Mouse (Mus musculus) testis, adult 2 months (tissue): ENCODE results near the gene Npm1. TPM values are rescaled to one million over a fixed set of nuclear protein-coding genes. Genes with fewer than 3 reads are reported as not detected.
A peak's percentile ranks its signal among the peaks of the same experiment; 100 is the strongest.

ENCODE experiments used
- H3K27ac ChIP-seq: fragments of 200-500 bp; 2 replicates; pipeline ENCODE4 v1.5.1; 2012; ENCODE audit warnings: low read depth, low read length; ENCODE audit not compliant: control insufficient read depth, insufficient read depth
- H3K27me3 ChIP-seq: fragments of 200-500 bp; 2 replicates; pipeline ENCODE4 v1.6.1; 2012; ENCODE audit warnings: mild to moderate bottlenecking, low read length, moderate library complexity; ENCODE audit not compliant: control insufficient read depth, insufficient read depth
- H3K36me3 ChIP-seq: fragments of 200-500 bp; 2 replicates; pipeline ENCODE4 v1.6.1; 2012; ENCODE audit warnings: mild to moderate bottlenecking, low read length; ENCODE audit not compliant: control insufficient read depth, insufficient read depth
- H3K4me1 ChIP-seq: fragments of 200-500 bp; 2 replicates; pipeline ENCODE4 v1.6.1; 2012; ENCODE audit warnings: low read length; ENCODE audit not compliant: control insufficient read depth, insufficient read depth
- H3K4me3 ChIP-seq: fragments of 200-500 bp; 2 replicates; pipeline ENCODE4 v1.5.1; 2012; ENCODE audit warnings: low read depth, mild to moderate bottlenecking, low read length, moderate library complexity, mixed read lengths; ENCODE audit not compliant: control insufficient read depth
- CTCF ChIP-seq: fragments of 200-500 bp; IDR thresholded peaks from 2 replicates; pipeline ENCODE4 v1.5.1; 2012; ENCODE audit warnings: low read depth, mild to moderate bottlenecking, inconsistent platforms, low read length, moderate library complexity; ENCODE audit not compliant: control insufficient read depth, insufficient read depth, insufficient replicate concordance
- POLR2A ChIP-seq: fragments of 200-500 bp; IDR thresholded peaks from 2 replicates; pipeline ENCODE4 v1.6.1; 2012; ENCODE audit warnings: low read depth, mild to moderate bottlenecking, inconsistent platforms, low read length, moderate library complexity; ENCODE audit not compliant: control insufficient read depth
- polyA plus RNA-seq: library from polyadenylated mRNA; depleted of rRNA; stranded (reverse); fragments of >200 nt; gene quantifications from 2 replicates; pipeline ENCODE4 v1.2.3, GENCODE M21; 2012

The Npm1 gene
- polyA plus RNA-seq, 1 experiment: 114 TPM

- no peaks in the 10 kb centered on the region for H3K36me3 ChIP-seq
- H3K4me1 ChIP-seq: peaks cover 7% of the 10 kb centered on the region; the same call in 1 of the 2 replicates
- H3K4me3 ChIP-seq: no peak overlapping the region
- TF ChIP-seq CTCF: no peak
- TF ChIP-seq POLR2A: no peak
- no peaks in the 10 kb centered on the region for H3K27me3 ChIP-seq
- no peak overlapping the region for H3K27ac ChIP-seq
Measured at GRCm38 (mm10) chr11:33142801-33143200, 20.2 kb downstream of the Npm1 start.

GRCm38 (mm10) chr11:33140111-33140460, 22.9 kb downstream of the Npm1 start:
- Histone ChIP-seq H3K4me3 (no peak overlapping the region), H3K27me3 (no peaks in the 10 kb centered on the region), H3K27ac (no peak overlapping the region), H3K36me3 (no peaks in the 10 kb centered on the region), H3K4me1 (no peaks in the 10 kb centered on the region)
- TF ChIP-seq CTCF (no peak), POLR2A (no peak)

GRCm38 (mm10) chr11:33139458-33140110, 23.4 kb downstream of the Npm1 start:
- no peak for TF ChIP-seq POLR2A
- no peak for TF ChIP-seq CTCF

GRCm38 (mm10) chr11:33138686-33139085, 24.3 kb downstream of the Npm1 start:
- TF ChIP-seq POLR2A: no peak
- TF ChIP-seq CTCF: no peak
- Histone ChIP-seq H3K27me3 (no peaks in the 10 kb centered on the region), H3K27ac (no peak overlapping the region), H3K4me1 (no peaks in the 10 kb centered on the region), H3K36me3 (no peaks in the 10 kb centered on the region), H3K4me3 (no peak overlapping the region)

More at GRCm38 (mm10) chr11:33139458-33140110, 23.4 kb downstream of the Npm1 start:
- H3K36me3 ChIP-seq: no peaks in the 10 kb centered on the region
- H3K4me3 ChIP-seq: no peak overlapping the region
- H3K27ac ChIP-seq: no peak overlapping the region
- H3K4me1 ChIP-seq: no peaks in the 10 kb centered on the region
- H3K27me3 ChIP-seq: no peaks in the 10 kb centered on the region

GRCm38 (mm10) chr11:33134391-33134986, 28.5 kb downstream of the Npm1 start:
- TF ChIP-seq CTCF (no peak), POLR2A (no peak)
- Histone ChIP-seq H3K4me3 (no peak overlapping the region), H3K36me3 (no peaks in the 10 kb centered on the region), H3K27me3 (no peaks in the 10 kb centered on the region), H3K4me1 (no peaks in the 10 kb centered on the region), H3K27ac (no peak overlapping the region)

- H3K27ac ChIP-seq: no peak overlapping the region
- no peaks in the 10 kb centered on the region for H3K4me1 ChIP-seq
- no peaks in the 10 kb centered on the region for H3K27me3 ChIP-seq
- TF ChIP-seq POLR2A: no peak
- TF ChIP-seq CTCF: no peak
- no peak overlapping the region for H3K4me3 ChIP-seq
- no peaks in the 10 kb centered on the region for H3K36me3 ChIP-seq
Measured at GRCm38 (mm10) chr11:33132619-33133338, 30.2 kb downstream of the Npm1 start.

GRCm38 (mm10) chr11:33127058-33127457, 35.9 kb downstream of the Npm1 start:
- H3K4me3 ChIP-seq: no peak overlapping the region
- no peak for TF ChIP-seq POLR2A
- no peak for TF ChIP-seq CTCF
- no peaks in the 10 kb centered on the region; the same call in 1 of the 2 replicates for H3K27me3 ChIP-seq
- no peak overlapping the region for H3K27ac ChIP-seq
- no peaks in the 10 kb centered on the region for H3K36me3 ChIP-seq
- no peaks in the 10 kb centered on the region; the same call in 1 of the 2 replicates for H3K4me1 ChIP-seq

- Histone ChIP-seq H3K36me3 (no peaks in the 10 kb centered on the region), H3K27ac (no peak overlapping the region), H3K4me1 (peaks cover 1% of the 10 kb centered on the region), H3K27me3 (no peaks in the 10 kb centered on the region; the same call in 1 of the 2 replicates), H3K4me3 (peak overlapping the region; percentile 52)
- TF ChIP-seq POLR2A (no peak), CTCF (no peak)
Measured at GRCm38 (mm10) chr11:33122575-33123268, 40.3 kb downstream of the Npm1 start.
